Mouse (Mus musculus) stomach, postnatal 0 days (tissue): ENCODE results near the gene Ift57. TPM values are rescaled to one million over a fixed set of nuclear protein-coding genes. Genes with fewer than 3 reads are reported as not detected.

Experiments
- ATAC-seq: fragments of 200-750 bp; cut with Nextera tagmentation; 2 replicates; pipeline ENCODE4 v1.8.0; 2017; ENCODE audit not compliant: low FRiP score, low TSS enrichment
- DNase-seq: peaks from one replicate; pipeline ENCODE4 v3.0.0-alpha.2; 2016; ENCODE audit warnings: low spot score
- H3K27ac ChIP-seq: fragments of 300-500 bp; sonication (generic); replicated peaks from 2 replicates; pipeline ENCODE4 v1.5.1; 2014; ENCODE audit warnings: mild to moderate bottlenecking, control low read depth
- H3K27me3 ChIP-seq: fragments of 300-500 bp; sonication (generic); 2 replicates; pipeline ENCODE4 v1.6.1; 2014; ENCODE audit warnings: low read length; ENCODE audit not compliant: control insufficient read depth, insufficient read depth
- H3K36me3 ChIP-seq: fragments of 300-500 bp; sonication (generic); 2 replicates; pipeline ENCODE4 v1.6.1; 2014; ENCODE audit warnings: low read length, mixed read lengths; ENCODE audit not compliant: control insufficient read depth, insufficient read depth
- H3K4me1 ChIP-seq: fragments of 300-500 bp; sonication (generic); replicated peaks from 2 replicates; pipeline ENCODE4 v1.6.1; 2014; ENCODE audit warnings: antibody characterized with exemption; ENCODE audit not compliant: control insufficient read depth, insufficient read depth
- H3K4me2 ChIP-seq: fragments of 300-500 bp; sonication (generic); replicated peaks from 2 replicates; pipeline ENCODE4 v1.6.1; 2014; ENCODE audit warnings: low read depth, mild to moderate bottlenecking, control low read depth, moderate library complexity
- H3K4me3 ChIP-seq: fragments of 300-500 bp; sonication (generic); 2 replicates; pipeline ENCODE4 v1.5.1; 2014; ENCODE audit warnings: low read depth, low read length, control low read depth
- H3K9ac ChIP-seq: fragments of 300-500 bp; sonication (generic); 2 replicates; pipeline ENCODE4 v1.6.1; 2014; ENCODE audit warnings: mild to moderate bottlenecking, low read length, control low read depth, mixed read lengths
- H3K9me3 ChIP-seq: fragments of 300-500 bp; sonication (generic); 2 replicates; pipeline ENCODE4 v1.6.1; 2016; ENCODE audit warnings: low read length; ENCODE audit not compliant: control insufficient read depth
- CTCF ChIP-seq: IDR thresholded peaks from 2 replicates; pipeline ENCODE4 v1.5.1; 2016; ENCODE audit warnings: antibody characterized with exemption, low read depth, mild to moderate bottlenecking, moderate library complexity
- EP300 ChIP-seq: optimal IDR thresholded peaks from 2 replicates; pipeline ENCODE3; 2016; ENCODE audit warnings: antibody characterized with exemption
- WGBS: fragments of 180-500 bp; shearing (Covaris S2); extraction: QIAGEN DNeasy Blood & Tissue Kit; methylation state at CpG from one replicate; pipeline ENCODE4 v1.1.7; 2014; 5-methylcytosine and 5-hydroxymethylcytosine counted together
- polyA plus RNA-seq: library from polyadenylated mRNA; unstranded; fragments of >200 nt; fragmentation: Nextera tagmentation; extraction: Ambion mirVana; gene quantifications from 2 replicates; pipeline ENCODE4 v1.2.1, GENCODE M21; 2015

Gene Ift57
- polyA plus RNA-seq, 1 experiment from 2014 or later, result 11.9 TPM

DNA sequence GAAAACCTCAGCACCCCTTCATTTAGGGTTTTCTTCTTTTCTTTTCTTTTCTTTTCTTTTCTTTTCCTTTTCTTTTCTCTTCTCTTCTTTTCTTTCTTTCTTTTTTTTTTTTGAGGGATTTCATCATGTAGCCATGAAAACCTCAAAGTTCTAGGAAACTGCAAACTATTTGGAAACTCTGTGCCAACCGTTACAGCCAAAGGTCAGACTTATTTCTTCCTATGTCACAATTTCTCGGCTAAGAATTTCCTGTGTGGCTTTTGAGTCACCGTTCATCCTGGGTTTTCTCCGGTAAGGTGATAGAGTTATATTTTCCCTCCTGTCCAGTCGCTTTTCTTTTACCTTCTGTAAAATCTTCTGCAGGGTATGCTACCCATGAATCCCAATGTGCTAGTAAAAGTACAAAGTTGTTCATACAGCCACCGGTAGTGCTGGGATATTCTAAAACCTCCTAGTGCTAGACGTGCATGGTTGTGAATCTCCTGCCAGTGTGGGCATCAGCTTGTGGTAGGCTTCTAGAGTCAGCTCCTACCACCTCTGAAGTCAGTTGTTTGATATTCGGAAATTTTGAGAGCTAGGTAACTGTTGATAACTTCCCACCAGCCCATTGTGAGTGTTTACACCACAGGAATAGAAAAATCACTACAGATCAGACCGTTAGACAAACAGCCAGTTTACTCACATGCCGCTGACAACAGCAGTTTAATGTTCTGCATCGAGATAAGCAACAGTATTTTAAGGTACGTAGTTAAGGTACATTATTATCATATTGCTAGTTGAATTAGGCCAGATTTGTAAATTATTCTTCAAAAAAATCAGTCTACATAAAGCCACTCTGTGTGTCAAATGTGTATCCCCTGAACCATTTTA, 71.5 kb downstream of the Ift57 start:
- ATAC-seq, result no peak
- Histone ChIP-seq H3K9me3 (no peaks in the 10 kb centered on the region), H3K27me3 (no peaks in the 10 kb centered on the region), H3K36me3 (no peaks in the 10 kb centered on the region), H3K4me2 (no peak overlapping the region), H3K9ac (no peak overlapping the region), H3K4me1 (no peaks in the 10 kb centered on the region), H3K4me3 (no peak overlapping the region), H3K27ac (no peak overlapping the region)
- TF ChIP-seq EP300 (no peak), CTCF (no peak)
- WGBS, result 84% methylated on average over 12 of the region's 12 CpGs
- no peak for DNase-seq

DNA sequence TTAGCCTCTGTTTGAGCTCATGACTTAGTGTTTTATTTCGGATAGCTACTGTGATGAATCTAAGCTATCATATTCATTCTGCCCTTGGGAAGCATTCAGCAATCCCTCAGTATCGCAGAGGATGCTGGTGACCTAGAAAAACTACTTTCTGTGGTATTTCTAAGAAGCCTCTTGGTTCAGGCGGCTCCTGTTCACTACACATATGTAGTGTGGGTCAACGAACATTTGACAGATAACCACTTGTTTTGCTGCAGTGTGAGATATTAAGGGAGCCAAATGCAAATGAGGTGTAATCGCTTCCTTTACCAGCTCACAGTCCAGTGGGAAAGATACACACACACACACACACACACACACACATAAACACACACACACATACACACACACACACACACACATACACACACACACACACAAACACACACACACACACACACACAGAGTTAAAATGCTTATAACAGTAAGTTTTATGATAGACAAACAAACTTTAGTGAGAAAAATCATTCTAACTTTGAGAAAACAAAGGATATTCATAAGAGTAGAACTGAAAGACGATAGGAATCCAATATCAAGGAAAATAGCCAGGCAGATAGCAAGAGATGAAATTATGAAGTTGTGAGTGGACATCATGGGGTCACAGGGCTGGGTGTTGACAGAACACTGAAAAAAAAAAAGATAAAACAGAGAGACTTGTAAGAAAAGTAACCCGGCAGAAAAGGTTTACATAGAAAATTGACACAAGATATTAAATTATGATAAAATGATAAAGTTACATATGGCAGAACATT, 72.8 kb downstream of the Ift57 start:
- no peaks in the 10 kb centered on the region for H3K9me3 ChIP-seq
- no peak for DNase-seq
- 73% methylated on average over 7 of the region's 7 CpGs for WGBS
- H3K4me3 ChIP-seq, result no peak overlapping the region
- no peak for ATAC-seq
- no peaks in the 10 kb centered on the region for H3K27me3 ChIP-seq
- no peaks in the 10 kb centered on the region for H3K36me3 ChIP-seq
- TF ChIP-seq CTCF (no peak), EP300 (no peak)
- no peak overlapping the region for H3K4me2 ChIP-seq
- no peak overlapping the region for H3K9ac ChIP-seq
- no peak overlapping the region for H3K27ac ChIP-seq
- H3K4me1 ChIP-seq, result no peaks in the 10 kb centered on the region

DNA sequence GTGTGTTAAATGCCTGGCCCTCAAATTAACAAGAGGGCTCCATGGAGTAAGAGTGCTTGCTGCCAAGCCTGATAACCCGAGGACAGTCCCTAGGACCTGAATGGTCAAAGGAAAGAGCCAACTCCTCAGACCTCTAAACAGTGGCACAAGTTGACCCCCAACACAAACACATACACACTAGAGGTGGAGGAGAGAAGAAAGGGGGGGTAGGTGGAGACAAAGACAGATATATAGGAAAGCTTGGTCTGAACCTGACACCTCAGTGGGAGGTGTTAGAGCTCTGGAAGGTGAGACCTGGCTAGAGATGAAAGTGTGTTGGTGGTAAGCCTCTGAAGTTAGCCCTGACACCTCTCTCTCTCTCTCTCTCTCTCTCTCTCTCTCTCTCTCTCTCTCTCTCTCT, 73.5 kb downstream of the Ift57 start:
- Histone ChIP-seq H3K27me3 (no peaks in the 10 kb centered on the region), H3K27ac (no peak overlapping the region), H3K36me3 (no peaks in the 10 kb centered on the region), H3K4me1 (no peaks in the 10 kb centered on the region), H3K9me3 (no peaks in the 10 kb centered on the region), H3K4me3 (no peak overlapping the region), H3K4me2 (no peak overlapping the region), H3K9ac (no peak overlapping the region)
- DNase-seq, result no peak
- 24% methylated on average over 1 of the region's 1 CpGs for WGBS
- no peak for TF ChIP-seq CTCF
- no peak for TF ChIP-seq EP300
- ATAC-seq, result no peak

DNA sequence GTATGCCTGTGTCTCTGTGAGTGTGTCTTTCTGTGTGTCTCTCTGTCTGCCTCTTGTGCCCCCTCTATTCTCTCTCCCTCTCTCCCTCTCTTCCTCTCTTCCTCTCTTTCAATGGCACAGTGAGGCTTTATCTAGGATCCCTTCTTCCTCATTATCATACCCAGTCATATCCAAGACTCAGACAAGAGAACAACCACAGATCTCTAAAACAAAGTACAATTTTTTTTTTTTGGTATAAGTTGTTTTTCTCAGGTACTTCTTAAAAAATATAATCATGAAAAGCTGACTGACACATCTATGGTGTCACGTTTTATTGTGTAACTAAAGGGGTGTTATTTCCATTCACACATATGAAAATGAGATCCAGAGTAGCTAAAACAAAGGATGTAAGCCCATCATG, 74.0 kb downstream of the Ift57 start:
- H3K9me3 ChIP-seq, result no peaks in the 10 kb centered on the region
- H3K4me1 ChIP-seq, result no peaks in the 10 kb centered on the region
- H3K27me3 ChIP-seq, result no peaks in the 10 kb centered on the region
- ATAC-seq, result no peak
- DNase-seq, result no peak
- no peak overlapping the region for H3K27ac ChIP-seq
- H3K4me2 ChIP-seq, result no peak overlapping the region
- no peak overlapping the region for H3K9ac ChIP-seq
- H3K36me3 ChIP-seq, result no peaks in the 10 kb centered on the region
- H3K4me3 ChIP-seq, result no peak overlapping the region
- TF ChIP-seq CTCF (no peak), EP300 (no peak)
- 85% methylated on average over 1 of the region's 1 CpGs for WGBS

DNA sequence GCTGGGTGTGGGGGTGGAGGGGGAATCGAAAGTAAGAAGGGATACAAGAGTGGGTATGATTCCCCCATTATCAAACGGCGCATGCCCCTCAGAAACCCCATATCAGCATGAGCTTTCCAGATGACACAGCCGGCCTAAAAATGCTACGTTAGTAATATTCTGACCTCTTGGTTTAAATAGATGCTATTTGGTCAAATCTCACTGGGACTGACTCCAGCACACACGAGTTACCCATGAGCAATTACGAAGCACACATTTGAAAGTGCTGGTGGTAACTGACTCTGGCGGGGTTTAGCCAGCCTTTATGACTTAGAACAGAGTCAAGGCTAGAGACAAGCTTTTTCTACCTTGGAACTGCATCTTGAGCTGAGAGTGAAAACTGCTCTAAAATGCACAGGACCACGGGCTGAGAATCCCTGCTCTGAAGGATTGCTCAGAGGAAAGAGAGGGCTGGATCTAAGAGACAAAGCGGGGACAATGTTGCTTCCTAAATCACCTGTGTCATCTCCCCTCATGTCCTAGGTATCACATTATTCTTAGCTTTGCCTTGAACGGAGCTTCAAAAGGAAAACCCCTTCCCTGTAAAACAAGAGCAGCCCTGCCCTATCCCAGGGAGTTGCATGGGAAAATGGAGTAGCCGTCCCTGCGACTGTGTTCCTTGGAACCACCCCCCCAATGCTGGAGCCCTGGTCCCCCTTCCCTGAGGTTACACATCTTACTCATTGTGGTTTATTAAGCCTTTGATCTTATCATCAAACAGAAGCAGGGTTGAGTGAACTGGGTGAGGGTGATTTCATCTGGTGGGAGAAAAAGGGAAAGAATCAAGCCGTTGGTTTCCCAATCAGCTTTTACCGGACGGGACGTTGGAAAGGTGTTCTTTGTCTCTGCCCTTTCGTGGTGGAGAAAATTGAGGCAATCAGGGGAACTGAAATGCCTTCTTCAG, 75.3 kb downstream of the Ift57 start:
- ATAC-seq, result no peak
- H3K36me3 ChIP-seq, result no peaks in the 10 kb centered on the region
- no peak for DNase-seq
- H3K9me3 ChIP-seq, result no peaks in the 10 kb centered on the region
- no peaks in the 10 kb centered on the region for H3K27me3 ChIP-seq
- H3K4me1 ChIP-seq, result no peaks in the 10 kb centered on the region
- TF ChIP-seq CTCF (no peak), EP300 (no peak)
- no peak overlapping the region for H3K27ac ChIP-seq
- H3K4me2 ChIP-seq, result no peak overlapping the region
- WGBS, result 80% methylated on average over 18 of the region's 18 CpGs
- H3K9ac ChIP-seq, result no peak overlapping the region
- H3K4me3 ChIP-seq, result no peak overlapping the region
